Mouse (Mus musculus): ENCODE results near the gene Card19. TPM values are rescaled to one million over a fixed set of nuclear protein-coding genes. Genes with fewer than 3 reads are reported as not detected.

Gene Card19
- polyA plus RNA-seq, 1 experiment from 2014 or later: 23.1 TPM

DNA sequence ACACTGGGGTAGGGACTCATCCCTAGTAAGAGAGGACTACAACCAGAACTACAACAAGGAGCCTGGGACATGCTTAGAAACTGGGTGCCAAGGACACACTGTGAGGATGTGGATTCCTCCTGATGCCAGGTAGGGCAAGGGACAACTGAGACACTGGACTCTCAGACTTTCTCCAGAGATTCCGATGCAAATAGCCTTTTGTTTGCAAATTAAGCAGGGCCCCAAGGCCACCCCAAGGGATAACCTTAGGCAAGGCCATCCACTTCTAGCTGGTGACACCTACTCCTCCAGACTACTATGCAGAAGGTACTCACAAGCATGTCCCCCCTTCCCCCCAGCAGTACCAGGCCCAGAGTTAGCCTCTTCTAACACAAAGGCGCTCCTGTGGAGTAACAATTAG lies 30.8 kb upstream of the Card19 start:
- Histone ChIP-seq H3K36me3 (no peaks in the 10 kb centered on the region), H3K4me3 (no peak overlapping the region), H3K9ac (replicated peaks) (no peak overlapping the region), H3K4me1 (peaks cover 8% of the 10 kb centered on the region), H3K27ac (replicated peaks) (no peak overlapping the region), H3K27me3 (peaks cover 26% of the 10 kb centered on the region), H3K9me3 (no peaks in the 10 kb centered on the region), H3K4me2 (replicated peaks) (no peak overlapping the region)
- ATAC-seq (replicated peaks): no peak
- WGBS: 72% methylated on average over 2 of the region's 2 CpGs

DNA sequence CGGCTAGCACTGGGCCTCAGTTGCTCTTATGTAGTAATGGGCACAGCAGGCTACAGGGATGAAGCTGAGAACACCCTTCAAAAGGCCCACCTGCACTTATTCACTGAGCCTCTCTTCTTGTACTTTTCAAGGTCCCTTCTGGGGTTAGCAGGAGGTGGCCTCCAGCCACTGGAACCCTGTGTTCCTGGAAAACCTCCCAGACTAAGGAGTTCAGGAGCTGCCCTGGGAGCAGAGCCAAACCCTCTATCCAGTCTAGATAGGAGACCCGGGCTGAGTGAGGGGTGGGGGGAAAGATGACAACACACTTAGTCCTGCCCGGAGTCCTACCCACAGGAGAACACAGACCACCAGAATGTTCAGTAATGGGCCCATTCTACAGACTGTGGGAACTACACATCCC lies 30.2 kb upstream of the Card19 start:
- no peak for ATAC-seq (replicated peaks)
- no peak overlapping the region for H3K4me3 ChIP-seq
- H3K4me1 ChIP-seq: peaks cover 8% of the 10 kb centered on the region
- H3K4me2 ChIP-seq (replicated peaks): no peak overlapping the region
- no peaks in the 10 kb centered on the region for H3K36me3 ChIP-seq
- no peak overlapping the region for H3K9ac ChIP-seq (replicated peaks)
- peaks cover 26% of the 10 kb centered on the region for H3K27me3 ChIP-seq
- WGBS: 70% methylated on average over 3 of the region's 3 CpGs
- no peak overlapping the region for H3K27ac ChIP-seq (replicated peaks)
- H3K9me3 ChIP-seq: no peaks in the 10 kb centered on the region

DNA sequence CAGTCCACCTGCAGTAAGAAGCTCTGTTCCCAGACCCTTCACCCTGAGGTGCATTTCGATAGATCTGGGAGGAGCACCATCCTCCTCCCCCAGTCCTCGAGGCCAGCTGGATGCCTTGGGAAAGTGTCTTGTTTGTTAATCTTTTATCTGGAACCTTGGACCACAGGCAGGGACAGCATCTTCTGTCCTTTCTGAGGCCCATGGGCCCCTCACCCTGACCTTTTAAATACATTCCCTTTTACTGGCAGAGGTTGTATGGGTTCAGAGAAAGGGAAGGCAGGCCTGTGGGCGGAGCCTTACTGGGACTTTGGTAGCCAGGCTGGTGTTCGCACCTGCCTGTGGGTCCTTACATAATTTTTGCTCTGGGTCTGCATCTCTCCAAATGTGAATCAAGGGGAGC lies 29.4 kb upstream of the Card19 start:
- no peak overlapping the region for H3K27ac ChIP-seq (replicated peaks)

DNA sequence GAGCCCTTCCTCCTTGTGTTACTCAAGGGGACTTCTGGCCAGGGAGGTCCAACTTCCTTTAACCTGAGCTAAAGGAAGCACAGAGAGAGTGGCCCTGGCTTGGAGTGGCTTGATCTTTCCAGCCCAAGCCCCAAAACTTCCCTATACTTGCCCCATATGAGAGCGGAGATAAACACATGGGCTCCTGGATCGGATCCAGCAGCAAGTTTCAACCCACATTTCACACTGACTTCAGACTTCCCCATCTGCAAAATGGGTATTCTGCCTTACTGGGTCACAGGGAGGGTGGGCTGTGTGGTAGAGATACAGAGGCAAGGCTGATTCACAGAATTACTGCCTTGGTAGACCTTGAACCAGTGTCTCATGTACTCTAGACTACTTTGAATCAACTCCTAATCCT lies 27.7 kb upstream of the Card19 start:
- H3K4me1 ChIP-seq: peaks cover 8% of the 10 kb centered on the region
- H3K36me3 ChIP-seq: no peaks in the 10 kb centered on the region
- H3K4me2 ChIP-seq (replicated peaks): no peak overlapping the region
- no peak overlapping the region for H3K27ac ChIP-seq (replicated peaks)
- H3K27me3 ChIP-seq: peaks cover 22% of the 10 kb centered on the region
- H3K4me3 ChIP-seq: no peak overlapping the region
- no peak overlapping the region for H3K9ac ChIP-seq (replicated peaks)
- no peaks in the 10 kb centered on the region for H3K9me3 ChIP-seq
- WGBS: 97% methylated on average over 2 of the region's 2 CpGs
- ATAC-seq (replicated peaks): no peak

More for the DNA sequence above, 29.4 kb upstream of the Card19 start:
- H3K27me3 ChIP-seq: peaks cover 26% of the 10 kb centered on the region
- H3K4me3 ChIP-seq: no peak overlapping the region
- WGBS: 57% methylated on average over 4 of the region's 4 CpGs
- H3K9ac ChIP-seq (replicated peaks): no peak overlapping the region
- ATAC-seq (replicated peaks): no peak
- H3K4me1 ChIP-seq: peaks cover 8% of the 10 kb centered on the region
- no peaks in the 10 kb centered on the region for H3K9me3 ChIP-seq
- H3K36me3 ChIP-seq: no peaks in the 10 kb centered on the region
- no peak overlapping the region for H3K4me2 ChIP-seq (replicated peaks)

DNA sequence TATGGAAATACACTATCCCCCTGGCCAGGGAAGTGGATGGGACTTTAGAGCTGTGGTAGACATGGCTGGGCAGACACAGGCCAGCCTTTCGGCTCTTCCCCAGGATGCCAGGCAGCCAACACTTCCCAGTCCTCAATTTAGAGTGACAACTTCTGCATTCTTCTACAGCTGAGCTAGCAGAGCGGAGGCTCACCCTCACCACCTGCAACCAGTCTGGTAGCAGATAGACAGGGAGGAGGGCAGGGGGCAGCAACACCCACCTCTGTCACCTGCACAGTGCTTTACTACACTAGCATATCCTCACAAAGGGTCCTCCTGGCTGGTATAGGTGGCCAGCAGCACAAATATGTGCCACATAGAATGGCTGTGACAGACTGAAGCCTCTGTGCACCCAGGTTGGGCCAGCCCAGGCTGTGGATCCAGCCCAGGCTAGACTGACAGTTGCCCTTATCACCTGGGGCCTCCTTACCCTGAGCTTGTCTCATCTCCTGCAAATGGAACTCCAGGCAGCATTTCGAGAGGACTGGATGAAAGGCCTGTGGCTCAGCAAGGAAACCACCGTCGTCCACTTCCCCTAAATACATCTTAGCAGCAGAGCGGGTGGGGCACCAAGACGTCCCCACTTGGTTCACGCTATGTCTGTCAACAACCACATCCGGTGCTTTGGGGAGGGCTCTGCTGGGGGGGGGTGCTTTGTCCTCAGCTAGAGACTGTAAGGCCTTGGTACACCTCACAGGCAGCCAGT lies 26.7 kb upstream of the Card19 start:
- H3K9ac ChIP-seq (replicated peaks): no peak overlapping the region
- peaks cover under 1% of the 10 kb centered on the region for H3K4me1 ChIP-seq
- peaks cover 12% of the 10 kb centered on the region for H3K27me3 ChIP-seq
- H3K9me3 ChIP-seq: no peaks in the 10 kb centered on the region
- H3K4me2 ChIP-seq (replicated peaks): no peak overlapping the region
- no peak overlapping the region for H3K27ac ChIP-seq (replicated peaks)
- 76% methylated on average over 9 of the region's 9 CpGs for WGBS
- H3K4me3 ChIP-seq: no peak overlapping the region
- no peaks in the 10 kb centered on the region for H3K36me3 ChIP-seq
- ATAC-seq (replicated peaks): no peak

DNA sequence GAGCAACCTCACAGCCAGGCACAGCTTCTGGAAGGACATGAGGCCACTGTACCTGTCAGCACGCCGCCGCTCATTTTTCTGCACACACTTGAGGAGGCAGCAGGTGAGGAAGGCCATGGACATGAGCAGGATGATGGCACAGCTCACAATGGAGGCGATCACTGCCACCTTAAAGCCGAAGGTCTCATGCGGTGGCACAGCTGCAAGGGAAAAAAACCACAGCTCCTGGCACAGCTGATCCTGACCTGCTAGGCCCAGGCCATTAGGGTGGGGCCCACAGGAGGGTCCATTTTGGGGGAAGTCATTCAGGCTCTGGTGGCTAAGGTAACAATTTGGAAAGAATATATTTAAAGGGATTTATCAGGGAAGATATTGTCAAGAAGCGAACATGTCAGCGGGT lies 22.9 kb upstream of the Card19 start:
- H3K9me3 ChIP-seq: no peaks in the 10 kb centered on the region
- H3K4me2 ChIP-seq (replicated peaks): no peak overlapping the region
- no peak for ATAC-seq (replicated peaks)
- no peaks in the 10 kb centered on the region for H3K4me1 ChIP-seq
- no peak overlapping the region for H3K9ac ChIP-seq (replicated peaks)
- no peak overlapping the region for H3K4me3 ChIP-seq
- no peaks in the 10 kb centered on the region for H3K36me3 ChIP-seq
- 97% methylated on average over 8 of the region's 8 CpGs for WGBS
- no peak overlapping the region for H3K27ac ChIP-seq (replicated peaks)
- H3K27me3 ChIP-seq: no peaks in the 10 kb centered on the region

DNA sequence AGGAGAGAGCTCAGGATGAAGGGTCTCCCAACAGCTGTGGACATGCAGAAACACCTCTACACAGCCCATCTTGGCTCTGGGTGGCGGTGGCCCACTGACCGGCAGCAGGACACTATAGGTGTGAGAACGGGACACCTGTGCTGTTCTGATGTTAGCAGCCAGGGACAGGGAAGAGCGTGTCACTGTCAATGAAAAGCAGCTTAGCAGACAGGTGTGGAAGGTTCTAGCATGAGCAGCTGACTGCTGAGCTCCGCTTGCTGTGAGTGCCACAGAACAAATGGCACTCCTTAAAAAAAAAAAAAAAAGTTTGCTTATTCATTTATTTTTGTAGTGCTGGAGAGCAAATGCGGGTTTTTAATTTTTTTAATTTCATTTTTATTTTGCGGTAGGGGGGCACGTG lies 21.8 kb upstream of the Card19 start:
- 92% methylated on average over 8 of the region's 8 CpGs for WGBS
- ATAC-seq (replicated peaks): no peak
- Histone ChIP-seq H3K9ac (replicated peaks) (no peak overlapping the region), H3K36me3 (no peaks in the 10 kb centered on the region), H3K27ac (replicated peaks) (no peak overlapping the region), H3K4me3 (no peak overlapping the region), H3K9me3 (no peaks in the 10 kb centered on the region), H3K27me3 (no peaks in the 10 kb centered on the region), H3K4me2 (replicated peaks) (no peak overlapping the region), H3K4me1 (no peaks in the 10 kb centered on the region)

DNA sequence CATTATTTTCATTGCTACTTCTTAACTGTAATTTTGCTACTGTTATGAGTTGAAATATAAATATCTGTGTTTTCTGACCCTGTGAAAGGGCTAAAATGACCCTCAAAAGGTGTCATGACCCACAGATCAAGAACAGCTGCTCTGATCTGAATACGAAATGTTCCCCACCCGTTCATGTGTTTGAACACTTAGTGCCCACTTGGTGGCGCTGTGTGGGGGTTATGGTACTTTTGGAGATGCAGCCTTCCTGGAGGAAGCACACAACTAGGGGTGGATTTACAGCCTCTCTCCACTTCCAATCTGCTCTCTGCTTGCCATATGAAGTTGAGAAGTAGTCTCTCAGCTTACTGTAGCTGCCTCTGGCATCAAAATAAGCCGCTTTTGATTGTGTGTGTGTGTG lies 18.9 kb upstream of the Card19 start:
- Histone ChIP-seq H3K4me3 (no peak overlapping the region), H3K27me3 (no peaks in the 10 kb centered on the region), H3K9me3 (no peaks in the 10 kb centered on the region), H3K4me2 (replicated peaks) (no peak overlapping the region), H3K9ac (replicated peaks) (no peak overlapping the region), H3K4me1 (no peaks in the 10 kb centered on the region), H3K27ac (replicated peaks) (no peak overlapping the region), H3K36me3 (no peaks in the 10 kb centered on the region)
- 94% methylated on average over 4 of the region's 4 CpGs for WGBS
- no peak for ATAC-seq (replicated peaks)

DNA sequence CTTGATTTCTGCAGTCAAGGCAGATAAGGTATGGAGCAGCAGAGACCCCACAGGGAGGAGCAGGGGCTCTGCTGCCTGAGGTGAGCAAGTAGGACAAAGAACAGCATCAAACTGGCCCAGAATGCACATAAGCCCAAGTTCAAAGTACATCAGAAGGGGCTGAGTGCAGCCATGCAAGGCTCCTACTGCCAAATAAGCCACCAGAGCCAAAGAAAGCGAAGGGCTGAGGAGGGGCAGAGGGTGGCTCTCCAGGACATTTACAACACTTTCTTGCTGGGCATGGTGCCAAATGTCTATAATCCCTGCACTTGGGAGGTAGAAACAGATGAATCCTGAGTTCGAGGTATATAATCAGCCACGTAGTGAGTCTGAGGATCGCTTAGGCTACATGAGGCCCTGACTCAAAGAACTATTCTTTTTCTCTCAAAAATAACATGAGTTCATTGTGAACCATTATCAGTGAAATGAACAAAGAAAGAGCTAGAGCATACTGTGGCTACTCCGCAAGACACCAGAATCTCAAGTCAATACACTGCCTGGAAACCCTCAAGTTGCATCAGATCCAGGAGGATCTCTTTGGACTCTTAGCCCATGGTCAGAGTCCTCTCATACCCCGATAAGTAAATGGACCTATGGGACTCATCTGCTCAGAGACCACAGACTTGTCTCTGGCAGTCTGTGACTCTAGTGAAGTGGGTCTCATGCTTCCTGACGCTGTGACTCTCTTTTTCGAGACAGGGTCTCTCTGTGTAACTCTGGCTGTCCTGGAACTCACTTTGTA lies 18.1 kb upstream of the Card19 start:
- Histone ChIP-seq H3K4me2 (replicated peaks) (no peak overlapping the region), H3K27ac (replicated peaks) (no peak overlapping the region), H3K4me3 (no peak overlapping the region), H3K27me3 (no peaks in the 10 kb centered on the region), H3K9me3 (no peaks in the 10 kb centered on the region), H3K36me3 (no peaks in the 10 kb centered on the region), H3K4me1 (no peaks in the 10 kb centered on the region), H3K9ac (replicated peaks) (no peak overlapping the region)
- 81% methylated on average over 8 of the region's 8 CpGs for WGBS
- no peak for ATAC-seq (replicated peaks)

DNA sequence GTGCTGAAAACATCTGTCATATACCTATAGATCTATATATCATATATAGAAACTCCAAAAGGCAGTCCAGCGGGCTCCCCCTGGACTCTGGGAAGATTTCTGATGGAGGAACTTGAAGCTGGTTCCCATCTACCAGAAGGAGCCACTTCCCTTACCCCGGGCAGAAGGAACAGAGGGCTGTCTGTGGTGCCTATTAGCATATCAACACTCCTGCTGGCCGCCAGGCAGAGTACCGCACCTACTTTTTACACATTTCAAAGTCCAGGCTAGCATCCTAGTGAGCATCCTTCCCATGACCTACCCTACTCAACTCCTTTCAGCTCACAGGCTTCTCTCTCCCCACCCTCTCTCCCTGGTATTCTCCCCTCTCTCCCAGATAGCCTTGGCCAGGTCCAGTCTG lies 9.8 kb upstream of the Card19 start:
- H3K36me3 ChIP-seq: no peaks in the 10 kb centered on the region
- H3K9ac ChIP-seq (replicated peaks): no peak overlapping the region
- H3K27me3 ChIP-seq: no peaks in the 10 kb centered on the region
- no peak overlapping the region for H3K4me3 ChIP-seq
- no peak overlapping the region for H3K4me2 ChIP-seq (replicated peaks)
- no peak for ATAC-seq (replicated peaks)
- no peak overlapping the region for H3K27ac ChIP-seq (replicated peaks)
- 0 out of 2 replicates have a peak, but pooled peaks cover 4% of the 10 kb centered on the region for H3K4me1 ChIP-seq
- 39% methylated on average over 4 of the region's 4 CpGs for WGBS
- H3K9me3 ChIP-seq: no peaks in the 10 kb centered on the region

DNA sequence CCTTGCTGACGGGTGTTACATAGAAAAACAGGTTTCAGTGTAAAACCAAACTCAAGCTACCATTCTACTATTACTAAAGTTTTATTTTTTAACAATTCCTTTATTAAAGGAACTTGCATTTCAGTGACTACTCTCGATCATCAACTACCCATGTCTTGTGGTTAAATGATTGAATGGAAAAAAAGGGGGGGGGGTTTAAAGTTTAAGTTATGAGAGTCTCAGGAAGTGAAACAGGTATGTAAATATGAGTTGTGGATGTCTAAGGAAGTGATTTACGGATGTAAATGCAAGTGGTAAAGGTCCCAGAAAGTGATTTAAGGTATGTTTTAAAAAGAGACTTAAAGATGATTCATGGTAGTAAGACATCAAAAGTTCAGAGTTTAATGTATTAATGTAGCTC lies 9.3 kb upstream of the Card19 start:
- H3K27ac ChIP-seq (replicated peaks): no peak overlapping the region
- no peak overlapping the region for H3K4me2 ChIP-seq (replicated peaks)
- 0 out of 2 replicates have a peak, but pooled peaks cover 3% of the 10 kb centered on the region for H3K27me3 ChIP-seq
- no peak for ATAC-seq (replicated peaks)
- H3K4me1 ChIP-seq: 0 out of 2 replicates have a peak, but pooled peaks cover 4% of the 10 kb centered on the region
- H3K9me3 ChIP-seq: no peaks in the 10 kb centered on the region
- WGBS: 73% methylated on average over 3 of the region's 3 CpGs
- H3K9ac ChIP-seq (replicated peaks): no peak overlapping the region
- no peak overlapping the region for H3K4me3 ChIP-seq
- H3K36me3 ChIP-seq: no peaks in the 10 kb centered on the region

DNA sequence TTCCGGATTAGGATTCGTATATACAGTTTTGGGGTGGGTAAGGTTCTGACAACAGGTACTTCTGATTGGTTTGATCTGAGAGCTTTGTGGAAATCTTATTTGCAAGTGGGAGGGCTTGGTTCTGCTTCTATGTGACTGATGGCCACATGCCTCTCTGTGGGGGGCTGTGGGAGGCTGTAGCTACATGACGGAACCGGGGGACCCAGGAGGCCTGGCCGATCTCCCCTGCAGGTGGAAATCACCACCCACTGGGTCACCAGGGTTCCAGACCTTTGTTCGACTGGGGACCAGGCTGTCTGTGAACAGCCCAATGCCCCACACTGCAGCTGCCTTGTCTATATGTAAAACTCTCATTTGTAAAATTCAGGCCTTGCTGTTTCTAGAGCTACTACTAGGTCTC lies 8.9 kb upstream of the Card19 start:
- H3K36me3 ChIP-seq: no peaks in the 10 kb centered on the region
- no peak for ATAC-seq (replicated peaks)
- H3K4me1 ChIP-seq: 0 out of 2 replicates have a peak, but pooled peaks cover 4% of the 10 kb centered on the region
- H3K9ac ChIP-seq (replicated peaks): no peak overlapping the region
- WGBS: 28% methylated on average over 6 of the region's 6 CpGs
- no peak overlapping the region for H3K4me2 ChIP-seq (replicated peaks)
- H3K9me3 ChIP-seq: no peaks in the 10 kb centered on the region
- H3K4me3 ChIP-seq: no peak overlapping the region
- H3K27ac ChIP-seq (replicated peaks): no peak overlapping the region
- 0 out of 2 replicates have a peak, but pooled peaks cover 3% of the 10 kb centered on the region for H3K27me3 ChIP-seq
